Mouse (Mus musculus) hindbrain, embryonic 16.5 days (tissue): ENCODE measurements at regions not wholly inside any gene's neighbourhood (a gene's known extent, or its start where the extent isn't known, plus 50 kb on each side); places are given as distances from the start of the nearest gene placed in this dataset.

Experiments used
- ATAC-seq: fragments of 200-750 bp; cut with Nextera tagmentation; 2 replicates; pipeline ENCODE4 v1.8.0; 2017; ENCODE audit warnings: moderate TSS enrichment, moderate library complexity
- H3K27ac ChIP-seq: fragments of 300-500 bp; sonication (generic); 2 replicates; pipeline ENCODE4 v1.5.1; 2014; ENCODE audit warnings: low read depth, mild to moderate bottlenecking, control low read depth, low read length, moderate library complexity
- H3K27me3 ChIP-seq: fragments of 300-500 bp; sonication (generic); replicated peaks from 2 replicates; pipeline ENCODE4 v1.6.1; 2014; ENCODE audit warnings: low read length; ENCODE audit not compliant: control insufficient read depth, insufficient read depth
- H3K36me3 ChIP-seq: fragments of 300-500 bp; sonication (generic); 2 replicates; pipeline ENCODE4 v1.6.1; 2014; ENCODE audit warnings: mild to moderate bottlenecking, low read length, moderate library complexity, mixed read lengths; ENCODE audit not compliant: control insufficient read depth, insufficient read depth
- H3K4me1 ChIP-seq: fragments of 300-500 bp; sonication (generic); 2 replicates; pipeline ENCODE4 v1.6.1; 2014; ENCODE audit warnings: low read depth, low read length; ENCODE audit not compliant: control insufficient read depth, insufficient read depth
- H3K4me2 ChIP-seq: fragments of 300-500 bp; sonication (generic); 2 replicates; pipeline ENCODE4 v1.6.1; 2014; ENCODE audit warnings: mild to moderate bottlenecking, low read length, control low read depth, moderate library complexity
- H3K4me3 ChIP-seq: fragments of 300-500 bp; sonication (generic); 2 replicates; pipeline ENCODE4 v1.5.1; 2014; ENCODE audit warnings: mild to moderate bottlenecking, low read length, control low read depth, moderate library complexity
- H3K9ac ChIP-seq: fragments of 300-500 bp; sonication (generic); 2 replicates; pipeline ENCODE4 v1.6.1; 2014; ENCODE audit warnings: low read depth, mild to moderate bottlenecking, control low read depth, low read length, moderate library complexity
- H3K9me3 ChIP-seq: fragments of 300-500 bp; sonication (generic); 2 replicates; pipeline ENCODE4 v1.6.1; 2014; ENCODE audit warnings: mild to moderate bottlenecking, low read length, moderate library complexity; ENCODE audit not compliant: control insufficient read depth
- WGBS: fragments of 180-500 bp; shearing (Covaris S2); extraction: QIAGEN DNeasy Blood & Tissue Kit; methylation state at CpG from one replicate; pipeline ENCODE4 v1.1.7; 2014; 5-methylcytosine and 5-hydroxymethylcytosine counted together

DNA sequence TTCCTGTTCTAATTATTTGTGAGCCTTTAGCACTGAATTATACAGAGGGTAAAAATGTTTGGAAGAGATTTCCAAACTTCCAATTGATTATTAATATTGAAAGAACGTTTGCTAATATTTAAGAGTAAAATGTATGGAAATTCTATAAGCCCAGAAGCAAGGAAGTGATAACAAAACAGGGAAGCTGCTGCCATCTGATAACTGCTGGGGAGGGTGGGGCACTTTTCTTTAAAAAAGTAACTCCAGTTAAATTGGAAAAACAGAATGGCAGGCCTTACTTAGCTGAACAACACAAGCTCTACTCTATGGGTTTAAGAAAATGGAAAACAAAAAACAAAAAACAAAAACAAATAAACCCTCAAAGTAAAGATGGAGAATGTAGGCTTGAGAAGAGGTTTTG, 1327.7 kb downstream of the Hace1 start:
- Histone ChIP-seq H3K36me3 (no peaks in the 10 kb centered on the region), H3K9me3 (no peaks in the 10 kb centered on the region), H3K4me3 (no peak overlapping the region), H3K4me1 (no peaks in the 10 kb centered on the region), H3K27ac (no peak overlapping the region), H3K4me2 (no peak overlapping the region), H3K9ac (no peak overlapping the region), H3K27me3 (no peaks in the 10 kb centered on the region)
- 72% methylated on average over 1 of the region's 1 CpGs for WGBS
- ATAC-seq = no peak

DNA sequence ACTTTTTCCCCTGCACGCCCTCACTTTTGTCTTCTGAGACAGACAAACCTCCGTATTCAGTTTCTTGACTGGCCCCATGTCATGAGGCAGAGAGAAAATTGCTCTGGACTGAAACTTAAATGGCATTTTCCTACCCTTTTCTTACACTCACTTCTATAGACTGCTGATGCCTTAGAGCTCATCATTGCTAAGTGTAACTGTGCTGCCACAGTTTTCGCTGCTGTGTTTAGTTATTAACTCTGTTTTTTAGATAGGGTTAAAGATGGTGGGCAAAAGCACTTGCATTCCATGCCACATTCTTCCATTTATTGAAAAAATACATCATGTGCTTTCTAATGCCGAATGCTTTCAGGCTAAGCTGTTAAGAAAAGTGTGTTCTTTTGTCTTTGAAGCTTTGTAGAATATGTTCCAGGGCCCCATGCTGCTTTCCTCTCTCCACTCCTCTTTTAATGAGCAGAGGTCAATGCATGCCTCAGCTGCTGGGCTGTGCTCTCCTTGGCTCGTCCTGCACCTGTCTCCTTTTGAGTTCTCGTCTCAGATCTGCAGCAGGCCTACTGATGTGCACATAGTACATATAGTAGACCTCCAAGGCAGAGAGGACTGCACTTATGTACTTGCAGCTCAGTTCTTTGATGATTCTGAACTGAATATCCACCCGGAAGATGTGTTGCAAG, 1345.0 kb downstream of the Hace1 start:
- H3K9me3 ChIP-seq = no peaks in the 10 kb centered on the region
- no peak for ATAC-seq
- no peaks in the 10 kb centered on the region for H3K27me3 ChIP-seq
- no peak overlapping the region for H3K4me2 ChIP-seq
- H3K36me3 ChIP-seq = no peaks in the 10 kb centered on the region
- H3K9ac ChIP-seq = no peak overlapping the region
- H3K4me3 ChIP-seq = no peak overlapping the region
- 23% methylated on average over 7 of the region's 7 CpGs for WGBS
- no peaks in the 10 kb centered on the region for H3K4me1 ChIP-seq
- H3K27ac ChIP-seq = no peak overlapping the region

- no peaks in the 10 kb centered on the region for H3K4me1 ChIP-seq
- H3K9me3 ChIP-seq = no peaks in the 10 kb centered on the region
- no peaks in the 10 kb centered on the region for H3K27me3 ChIP-seq
- no peak for ATAC-seq
- no peak overlapping the region for H3K9ac ChIP-seq
- H3K36me3 ChIP-seq = no peaks in the 10 kb centered on the region
- no peak overlapping the region for H3K4me3 ChIP-seq
- no peak overlapping the region for H3K4me2 ChIP-seq
- no peak overlapping the region for H3K27ac ChIP-seq
Observed at GRCm38 (mm10) chr10:46934311-46934710, 1356.7 kb downstream of the Hace1 start.

GRCm38 (mm10) chr10:46936248-46936970, 1358.8 kb downstream of the Hace1 start:
- H3K27me3 ChIP-seq = no peaks in the 10 kb centered on the region
- WGBS = 63% methylated on average over 5 of the region's 5 CpGs
- no peaks in the 10 kb centered on the region for H3K4me1 ChIP-seq

GRCm38 (mm10) chr10:46939338-46939737, 1361.7 kb downstream of the Hace1 start:
- H3K27me3 ChIP-seq = no peaks in the 10 kb centered on the region
- H3K36me3 ChIP-seq = no peaks in the 10 kb centered on the region
- H3K4me1 ChIP-seq = no peaks in the 10 kb centered on the region
- no peaks in the 10 kb centered on the region for H3K9me3 ChIP-seq
- H3K4me2 ChIP-seq = no peak overlapping the region
- H3K9ac ChIP-seq = no peak overlapping the region
- H3K4me3 ChIP-seq = no peak overlapping the region
- 76% methylated on average over 1 of the region's 1 CpGs for WGBS
- ATAC-seq = no peak
- H3K27ac ChIP-seq = no peak overlapping the region

More at GRCm38 (mm10) chr10:46936248-46936970, 1358.8 kb downstream of the Hace1 start:
- H3K4me2 ChIP-seq = no peak overlapping the region
- no peak overlapping the region for H3K9ac ChIP-seq
- H3K36me3 ChIP-seq = no peaks in the 10 kb centered on the region
- peak; percentile 79 for ATAC-seq
- no peak overlapping the region for H3K4me3 ChIP-seq
- H3K27ac ChIP-seq = no peak overlapping the region
- H3K9me3 ChIP-seq = no peaks in the 10 kb centered on the region

DNA sequence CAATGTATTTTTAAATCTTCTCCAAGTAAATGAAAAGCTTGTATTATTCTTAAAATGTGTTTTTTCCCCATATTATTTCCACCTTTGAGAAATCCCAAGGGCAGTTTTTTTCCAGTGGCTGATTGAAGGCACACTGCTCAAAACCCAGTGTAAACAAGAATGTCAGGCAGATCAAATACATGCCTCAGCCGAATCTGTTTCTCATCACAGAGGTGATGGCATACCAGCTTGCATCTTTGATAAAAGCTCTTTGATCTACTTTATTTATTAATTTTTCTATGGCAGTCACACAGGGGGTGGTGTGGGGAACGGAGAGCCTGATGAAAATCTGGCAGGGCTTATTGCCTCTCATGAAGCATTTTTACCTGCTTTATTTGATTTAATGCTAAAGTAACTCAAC, 1362.2 kb downstream of the Hace1 start:
- no peaks in the 10 kb centered on the region for H3K4me1 ChIP-seq
- no peak for ATAC-seq

GRCm38 (mm10) chr10:46952940-46953339, 1375.3 kb downstream of the Hace1 start:
- H3K4me1 ChIP-seq = no peaks in the 10 kb centered on the region
- no peaks in the 10 kb centered on the region for H3K27me3 ChIP-seq
- no peak overlapping the region for H3K4me3 ChIP-seq
- H3K27ac ChIP-seq = no peak overlapping the region
- WGBS = 88% methylated on average over 4 of the region's 4 CpGs
- ATAC-seq = no peak
- no peaks in the 10 kb centered on the region for H3K36me3 ChIP-seq
- H3K4me2 ChIP-seq = no peak overlapping the region
- H3K9me3 ChIP-seq = no peaks in the 10 kb centered on the region
- no peak overlapping the region for H3K9ac ChIP-seq

More for the DNA sequence above, 1362.2 kb downstream of the Hace1 start:
- Histone ChIP-seq H3K4me2 (no peak overlapping the region), H3K27ac (no peak overlapping the region), H3K36me3 (no peaks in the 10 kb centered on the region), H3K4me3 (no peak overlapping the region), H3K9ac (no peak overlapping the region), H3K9me3 (no peaks in the 10 kb centered on the region), H3K27me3 (no peaks in the 10 kb centered on the region)
- WGBS = 53% methylated on average over 2 of the region's 2 CpGs

- Histone ChIP-seq H3K4me2 (no peak overlapping the region), H3K9ac (no peak overlapping the region), H3K27ac (no peak overlapping the region), H3K4me3 (no peak overlapping the region), H3K27me3 (no peaks in the 10 kb centered on the region), H3K4me1 (no peaks in the 10 kb centered on the region), H3K36me3 (no peaks in the 10 kb centered on the region), H3K9me3 (no peaks in the 10 kb centered on the region)
- WGBS = 69% methylated on average over 1 of the region's 1 CpGs
- no peak for ATAC-seq
Observed at GRCm38 (mm10) chr10:46954701-46955100, 1377.1 kb downstream of the Hace1 start.

DNA sequence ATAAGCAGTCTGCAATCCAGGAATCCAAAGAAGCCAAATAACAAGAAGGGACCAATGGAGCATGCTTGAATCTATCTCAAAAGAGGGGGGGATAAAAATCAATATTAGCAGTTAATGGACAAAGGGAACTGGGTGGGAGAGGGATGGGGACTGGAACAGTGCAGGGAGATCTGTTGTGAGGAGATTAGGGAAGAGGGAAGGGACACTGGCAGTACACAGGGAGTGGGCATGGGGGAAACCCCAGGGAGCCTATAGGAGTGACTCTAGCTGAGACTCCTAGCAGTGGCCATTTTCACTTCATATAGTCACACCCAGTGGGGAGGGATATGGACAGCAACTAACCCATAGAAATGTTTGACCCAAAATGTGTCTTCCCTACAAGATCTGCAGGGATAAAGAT, 1402.8 kb downstream of the Hace1 start:
- Histone ChIP-seq H3K9ac (no peak overlapping the region), H3K4me1 (no peaks in the 10 kb centered on the region), H3K27me3 (no peaks in the 10 kb centered on the region), H3K9me3 (no peaks in the 10 kb centered on the region), H3K36me3 (no peaks in the 10 kb centered on the region), H3K27ac (no peak overlapping the region), H3K4me2 (no peak overlapping the region), H3K4me3 (no peak overlapping the region)
- ATAC-seq = no peak
